Mouse (Mus musculus) MEL (cell line): Measurements from ENCODE around the gene Cacna1c. TPM values are rescaled to one million over a fixed set of nuclear protein-coding genes. Genes with fewer than 3 reads are reported as not detected.

ENCODE experiments used
- DNase-seq: peaks from one replicate; pipeline ENCODE4 v3.0.0; 2011; ENCODE audit warnings: low read depth, low spot score
- H3K27ac ChIP-seq: 2 replicates; pipeline ENCODE4 v1.5.1; 2012; ENCODE audit warnings: low read depth, mild to moderate bottlenecking, control low read depth, low read length, moderate library complexity; ENCODE audit not compliant: control insufficient read depth
- H3K27me3 ChIP-seq, 2 experiments: fragments of 150-350 bp in 1 of 2; sonication (generic) in 1 of 2; 2 replicates each; pipeline ENCODE4 v1.6.1; 2012; ENCODE audit warnings: low read length in 2 of 2, mild to moderate bottlenecking in 2 of 2, improper control_type of control experiment in 1 of 2, moderate library complexity in 1 of 2; ENCODE audit not compliant: insufficient read depth in 2 of 2, control insufficient read depth in 1 of 2
- H3K36me3 ChIP-seq, 2 experiments: 2 replicates each; pipeline ENCODE4 v1.6.1; 2012 to 2014; ENCODE audit warnings: low read length in 2 of 2, improper control_type of control experiment in 1 of 2, inconsistent platforms in 1 of 2, mild to moderate bottlenecking in 1 of 2; ENCODE audit not compliant: insufficient read depth in 2 of 2, control insufficient read depth in 1 of 2
- H3K4me1 ChIP-seq, 2 experiments: fragments of 150-350 bp in 1 of 2; sonication (generic) in 1 of 2; 2 replicates each; pipeline ENCODE4 v1.6.1; 2012; ENCODE audit warnings: low read length in 2 of 2, improper control_type of control experiment in 1 of 2, mild to moderate bottlenecking in 1 of 2; ENCODE audit not compliant: insufficient read depth in 2 of 2, control insufficient read depth in 1 of 2
- H3K4me3 ChIP-seq, 2 experiments: fragments of 150-350 bp in 1 of 2; sonication (generic) in 1 of 2; 2 replicates each; pipeline ENCODE4 v1.5.1; 2012; ENCODE audit warnings: low read depth in 2 of 2, low read length in 2 of 2, mild to moderate bottlenecking in 2 of 2, moderate library complexity in 2 of 2, control low read depth in 1 of 2, improper control_type of control experiment in 1 of 2; ENCODE audit not compliant: control insufficient read depth in 1 of 2, insufficient read depth in 1 of 2
- H3K79me2 ChIP-seq: 2 replicates; pipeline ENCODE4 v1.6.1; 2012; ENCODE audit warnings: mild to moderate bottlenecking, low read length, moderate library complexity; ENCODE audit not compliant: control insufficient read depth, poor library complexity, insufficient read depth
- H3K9ac ChIP-seq: 2 replicates; pipeline ENCODE4 v1.6.1; 2012; ENCODE audit warnings: low read depth, mild to moderate bottlenecking, control low read depth, low read length, moderate library complexity; ENCODE audit not compliant: control insufficient read depth, poor library complexity, severe bottlenecking
- H3K9me3 ChIP-seq: fragments of 150-350 bp; sonication (generic); replicated peaks from 2 replicates; pipeline ENCODE4 v1.6.1; 2012; ENCODE audit warnings: mild to moderate bottlenecking, low read length, improper control_type of control experiment, moderate library complexity; ENCODE audit not compliant: insufficient read depth
- BHLHE40 ChIP-seq: IDR thresholded peaks from 2 replicates; pipeline ENCODE4 v1.6.1; 2012; ENCODE audit warnings: low read depth, mild to moderate bottlenecking, inconsistent platforms, low read length, improper control_type of control experiment, borderline replicate concordance
- CHD1 ChIP-seq: IDR thresholded peaks from 2 replicates; pipeline ENCODE4 v1.6.1; 2012; ENCODE audit warnings: low read depth, mild to moderate bottlenecking, inconsistent platforms, low read length, improper control_type of control experiment
- CTCF ChIP-seq, 3 experiments: IDR thresholded peaks in 2 of 3; conservative IDR thresholded peaks in 1 of 3; 2 replicates each; pipeline ENCODE4 v1.5.1; 2011 to 2012; ENCODE audit warnings: low read length in 3 of 3, low read depth in 2 of 3, mild to moderate bottlenecking in 2 of 3, improper control_type of control experiment in 1 of 3, inconsistent platforms in 1 of 3, mixed read lengths in 1 of 3, moderate library complexity in 1 of 3; ENCODE audit not compliant: control insufficient read depth in 1 of 3, insufficient read depth in 1 of 3, poor library complexity in 1 of 3, severe bottlenecking in 1 of 3
- E2F4 ChIP-seq: IDR thresholded peaks from 2 replicates; pipeline ENCODE4 v1.6.1; 2011; ENCODE audit warnings: low read depth, low read length, improper control_type of control experiment, borderline replicate concordance
- ELF1 ChIP-seq: IDR thresholded peaks from 2 replicates; pipeline ENCODE4 v1.6.1; 2014; ENCODE audit warnings: low read depth, mild to moderate bottlenecking, inconsistent platforms, low read length, improper control_type of control experiment, moderate library complexity
- ETS1 ChIP-seq: IDR thresholded peaks from 2 replicates; pipeline ENCODE4 v1.6.1; 2012; ENCODE audit warnings: low read depth, mild to moderate bottlenecking, inconsistent platforms, low read length, improper control_type of control experiment, moderate library complexity
- GATA1 ChIP-seq: IDR thresholded peaks from 2 replicates; pipeline ENCODE4 v1.6.1; 2011; ENCODE audit warnings: low read depth, low read length, improper control_type of control experiment
- KAT2A ChIP-seq: conservative IDR thresholded peaks from 2 replicates; pipeline ENCODE4 v1.6.1; 2012; ENCODE audit warnings: low read depth, low read length, improper control_type of control experiment, inconsistent platforms
- MAZ ChIP-seq: IDR thresholded peaks from 2 replicates; pipeline ENCODE4 v1.6.1; 2012; ENCODE audit warnings: low read depth, mild to moderate bottlenecking, inconsistent platforms, low read length, improper control_type of control experiment
- MEF2A ChIP-seq: IDR thresholded peaks from 2 replicates; pipeline ENCODE4 v1.6.1; 2014; ENCODE audit warnings: low read depth, mild to moderate bottlenecking, inconsistent platforms, low read length, improper control_type of control experiment; ENCODE audit not compliant: poor library complexity, insufficient replicate concordance, severe bottlenecking; ENCODE audit errors: extremely low read depth
- MXI1 ChIP-seq: IDR thresholded peaks from 2 replicates; pipeline ENCODE4 v1.6.1; 2011; ENCODE audit warnings: mild to moderate bottlenecking, low read depth, low read length, improper control_type of control experiment
- MYC ChIP-seq: IDR thresholded peaks from 2 replicates; pipeline ENCODE4 v1.6.1; 2011; ENCODE audit warnings: low read depth, mild to moderate bottlenecking, low read length, improper control_type of control experiment, moderate library complexity
- POLR2A ChIP-seq, 2 experiments: IDR thresholded peaks; 2 replicates each; pipeline ENCODE4 v1.6.1; 2011 to 2012; ENCODE audit warnings: low read length in 2 of 2, mild to moderate bottlenecking in 2 of 2, control low read depth in 1 of 2, improper control_type of control experiment in 1 of 2, low read depth in 1 of 2, moderate library complexity in 1 of 2; ENCODE audit not compliant: control insufficient read depth in 1 of 2, insufficient read depth in 1 of 2, poor library complexity in 1 of 2
- POLR2AphosphoS2 ChIP-seq: IDR thresholded peaks from 2 replicates; pipeline ENCODE4 v1.6.1; 2011; ENCODE audit warnings: low read length, improper control_type of control experiment
- RAD21 ChIP-seq: IDR thresholded peaks from 2 replicates; pipeline ENCODE4 v1.6.1; 2011; ENCODE audit warnings: mild to moderate bottlenecking, low read depth, low read length, improper control_type of control experiment
- RCOR1 ChIP-seq: IDR thresholded peaks from 2 replicates; pipeline ENCODE4 v1.6.1; 2012; ENCODE audit warnings: low read depth, mild to moderate bottlenecking, inconsistent platforms, low read length, improper control_type of control experiment
- SIN3A ChIP-seq: IDR thresholded peaks from 2 replicates; pipeline ENCODE4 v1.6.1; 2012; ENCODE audit warnings: low read length, improper control_type of control experiment, inconsistent platforms
- SMC3 ChIP-seq: IDR thresholded peaks from 2 replicates; pipeline ENCODE4 v1.6.1; 2011; ENCODE audit warnings: low read depth, low read length, improper control_type of control experiment
- TAL1 ChIP-seq: IDR thresholded peaks from 2 replicates; pipeline ENCODE4 v1.6.1; 2012; ENCODE audit warnings: mild to moderate bottlenecking, inconsistent platforms, low read length, moderate library complexity, mixed read lengths
- TBP ChIP-seq: IDR thresholded peaks from 2 replicates; pipeline ENCODE4 v1.8.0; 2011; ENCODE audit warnings: low read depth, low read length, improper control_type of control experiment
- TCF12 ChIP-seq: IDR thresholded peaks from 2 replicates; pipeline ENCODE4 v1.6.1; 2014; ENCODE audit warnings: low read depth, mild to moderate bottlenecking, inconsistent platforms, low read length, improper control_type of control experiment, moderate library complexity
- UBTF ChIP-seq: IDR thresholded peaks from 2 replicates; pipeline ENCODE4 v1.6.1; 2012; ENCODE audit warnings: low read depth, mild to moderate bottlenecking, inconsistent platforms, low read length, improper control_type of control experiment, moderate library complexity, borderline replicate concordance; ENCODE audit not compliant: insufficient read depth
- USF2 ChIP-seq, 2 experiments: IDR thresholded peaks; 2 replicates each; pipeline ENCODE4 v1.6.1; 2011 to 2012; ENCODE audit warnings: improper control_type of control experiment in 2 of 2, low read length in 2 of 2, borderline replicate concordance in 1 of 2, inconsistent platforms in 1 of 2, low read depth in 1 of 2, mild to moderate bottlenecking in 1 of 2; ENCODE audit not compliant: insufficient read depth in 1 of 2
- ZC3H11A ChIP-seq: IDR thresholded peaks from 2 replicates; pipeline ENCODE4 v1.6.1; 2012; ENCODE audit warnings: low read depth, mild to moderate bottlenecking, inconsistent platforms, low read length, improper control_type of control experiment
- ZKSCAN1 ChIP-seq: IDR thresholded peaks from 2 replicates; pipeline ENCODE4 v1.6.1; 2012; ENCODE audit warnings: low read depth, mild to moderate bottlenecking, inconsistent platforms, low read length, improper control_type of control experiment, moderate library complexity
- ZMIZ1 ChIP-seq: IDR thresholded peaks from 2 replicates; pipeline ENCODE4 v1.6.1; 2012; ENCODE audit warnings: low read depth, mild to moderate bottlenecking, inconsistent platforms, low read length, improper control_type of control experiment, moderate library complexity
- ZNF384 ChIP-seq: IDR thresholded peaks from 2 replicates; pipeline ENCODE4 v1.6.1; 2012; ENCODE audit warnings: low read depth, mild to moderate bottlenecking, inconsistent platforms, low read length, improper control_type of control experiment
- polyA plus RNA-seq, 2 experiments: library from polyadenylated mRNA; stranded (reverse) in 1 of 2; unstranded in 1 of 2; fragments of >175 nt in 1 of 2; fragments of >200 nt in 1 of 2; gene quantifications; 2 replicates each; pipeline versions ENCODE4 v1.2.1 to v1.2.4; 2012; ENCODE audit warnings: low replicate concordance in 2 of 2, low read depth in 1 of 2; ENCODE audit not compliant: insufficient read length in 2 of 2, insufficient read depth in 1 of 2, missing spikeins in 1 of 2
- total RNA-seq: library from RNA; depleted of rRNA; stranded (reverse); fragments of 300-350 nt; gene quantifications from 2 replicates; pipeline ENCODE4 v1.2.3, GENCODE M21; 2012

Cacna1c gene
- total and polyA plus RNA-seq, 3 experiments = 3.4 to 4.4 TPM; not detected in 1

- DNase-seq = peak; percentile 31
- Histone ChIP-seq H3K9me3 (no peaks in the 10 kb centered on the region), H3K27ac (no peak overlapping the region), H3K4me3 (no peak overlapping the region), H3K27me3 (peaks cover 2 to 3% of the 10 kb centered on the region in 2 experiments; a peak in 2 of 4 replicates), H3K36me3 (no peaks in the 10 kb centered on the region), H3K9ac (no peak overlapping the region), H3K79me2 (no peaks in the 10 kb centered on the region), H3K4me1 (no peaks in the 10 kb centered on the region)
- no peak for TF ChIP-seq CHD1
- TF ChIP-seq MXI1 = no peak
- TF ChIP-seq TCF12 = no peak
- TF ChIP-seq ETS1 = no peak
- TF ChIP-seq RAD21 = peak; percentile 31
- TF ChIP-seq SIN3A = no peak
- no peak for TF ChIP-seq ZMIZ1
- no peak for TF ChIP-seq POLR2AphosphoS2
- TF ChIP-seq TBP = no peak
- no peak for TF ChIP-seq ZKSCAN1
- no peak for TF ChIP-seq KAT2A
- no peak for TF ChIP-seq MAZ
- TF ChIP-seq GATA1 = no peak
- TF ChIP-seq CTCF (IDR thresholded peaks at IDR 0.05 in 2 of 3, conservative IDR thresholded peaks at IDR 0.05 in 1 of 3; ENCODE audit: control insufficient read depth in 1 of 3, insufficient read depth in 1 of 3, low read depth in 2 of 3, low read length in 3 of 3, poor library complexity in 1 of 3, severe bottlenecking in 1 of 3) = peak in 2 of 3 experiments; percentile 49 to 57; a peak in 4 of 6 replicates
- no peak for TF ChIP-seq ZNF384
- no peak for TF ChIP-seq MEF2A
- TF ChIP-seq BHLHE40 = no peak
- TF ChIP-seq RCOR1 = no peak
- TF ChIP-seq TAL1 = no peak
- TF ChIP-seq ZC3H11A = no peak
- no peak for TF ChIP-seq POLR2A (IDR thresholded peaks at IDR 0.05; ENCODE audit: control insufficient read depth in 1 of 2, insufficient read depth in 1 of 2, low read depth in 1 of 2, low read length in 2 of 2, poor library complexity in 1 of 2)
- no peak for TF ChIP-seq ELF1
- no peak for TF ChIP-seq USF2 (IDR thresholded peaks at IDR 0.05; ENCODE audit: borderline replicate concordance in 1 of 2, insufficient read depth in 1 of 2, low read depth in 1 of 2, low read length in 2 of 2)
- TF ChIP-seq UBTF = no peak
- 0 out of 2 replicates have a peak, but pooled peaks have one; percentile 25 for TF ChIP-seq MYC
- TF ChIP-seq E2F4 = no peak
- TF ChIP-seq SMC3 = peak; percentile 62
Measured at GRCm38 (mm10) chr6:119116290-119116689, 79.9 kb downstream of the Cacna1c start.
